Mouse (Mus musculus): Measurements from ENCODE around the gene Cbx5. TPM values are rescaled to one million over a fixed set of nuclear protein-coding genes. Genes with fewer than 3 reads are reported as not detected.

Gene Cbx5
- polyA plus RNA-seq, 1 experiment = 221 TPM

GRCm38 (mm10) chr15:103272419-103273279 lies 33.0 kb upstream of the Cbx5 start, which contains the start of gene Copz1:
TSS of gene Copz1 (plus strand) at chr15:103272714.
- H3K27ac ChIP-seq (ENCODE audit: insufficient read depth, low read depth, low read length) = peak within 1 kb of the TSS; percentile 57; the same call in 1 of the 2 replicates
- WGBS = under 1% methylated on average over 38 of the region's 38 CpGs

GRCm38 (mm10) chr15:103268903-103269302 lies 29.3 kb upstream of the Cbx5 start:
- no peaks in the 10 kb centered on the region for H3K4me1 ChIP-seq (ENCODE audit: control insufficient read depth, insufficient read depth, low read length)
- no peak overlapping the region for H3K4me3 ChIP-seq (ENCODE audit: insufficient read depth, low read depth, low read length)
- TF ChIP-seq CTCF (IDR thresholded peaks at IDR 0.05; ENCODE audit: insufficient read depth, low read depth, low read length) = no peak
- TF ChIP-seq POLR2A (IDR thresholded peaks at IDR 0.05; ENCODE audit: insufficient read depth, low read depth, low read length) = no peak
- 81% methylated on average over 4 of the region's 4 CpGs for WGBS
- no peak overlapping the region for H3K27ac ChIP-seq (ENCODE audit: insufficient read depth, low read depth, low read length)

More at GRCm38 (mm10) chr15:103272419-103273279, 33.0 kb upstream of the Cbx5 start, which contains the start of gene Copz1:
- H3K4me1 ChIP-seq (ENCODE audit: control insufficient read depth, insufficient read depth, low read length) = no peaks in the 10 kb centered on the region
- H3K4me3 ChIP-seq (ENCODE audit: insufficient read depth, low read depth, low read length) = peak within 1 kb of the TSS; percentile 86
- TF ChIP-seq CTCF (IDR thresholded peaks at IDR 0.05; ENCODE audit: insufficient read depth, low read depth, low read length) (no peak), POLR2A (IDR thresholded peaks at IDR 0.05; ENCODE audit: insufficient read depth, low read depth, low read length) (peak; percentile 65; the same call in 1 of the 2 replicates)

GRCm38 (mm10) chr15:103264794-103265193 lies 25.2 kb upstream of the Cbx5 start:
- Histone ChIP-seq H3K27ac (ENCODE audit: insufficient read depth, low read depth, low read length) (no peak overlapping the region), H3K4me3 (ENCODE audit: insufficient read depth, low read depth, low read length) (no peak overlapping the region), H3K4me1 (ENCODE audit: control insufficient read depth, insufficient read depth, low read length) (no peaks in the 10 kb centered on the region)
- WGBS = 92% methylated on average over 2 of the region's 2 CpGs
- no peak for TF ChIP-seq CTCF (IDR thresholded peaks at IDR 0.05; ENCODE audit: insufficient read depth, low read depth, low read length)
- TF ChIP-seq POLR2A (IDR thresholded peaks at IDR 0.05; ENCODE audit: insufficient read depth, low read depth, low read length) = no peak

- TF ChIP-seq POLR2A (IDR thresholded peaks at IDR 0.05; ENCODE audit: insufficient read depth, low read depth, low read length) (no peak), CTCF (IDR thresholded peaks at IDR 0.05; ENCODE audit: insufficient read depth, low read depth, low read length) (no peak)
- 63% methylated on average over 1 of the region's 1 CpGs for WGBS
Observed at GRCm38 (mm10) chr15:103259989-103260388, 20.4 kb upstream of the Cbx5 start.

GRCm38 (mm10) chr15:103259162-103259561 lies 19.5 kb upstream of the Cbx5 start:
- TF ChIP-seq CTCF (IDR thresholded peaks at IDR 0.05; ENCODE audit: insufficient read depth, low read depth, low read length) = no peak
- no peak for TF ChIP-seq POLR2A (IDR thresholded peaks at IDR 0.05; ENCODE audit: insufficient read depth, low read depth, low read length)
- 86% methylated on average over 5 of the region's 5 CpGs for WGBS
- Histone ChIP-seq H3K27ac (ENCODE audit: insufficient read depth, low read depth, low read length) (no peak overlapping the region), H3K4me3 (ENCODE audit: insufficient read depth, low read depth, low read length) (no peak overlapping the region), H3K4me1 (ENCODE audit: control insufficient read depth, insufficient read depth, low read length) (peaks cover 6% of the 10 kb centered on the region; the same call in 1 of the 2 replicates)

More at GRCm38 (mm10) chr15:103259989-103260388, 20.4 kb upstream of the Cbx5 start:
- no peak overlapping the region for H3K4me3 ChIP-seq (ENCODE audit: insufficient read depth, low read depth, low read length)
- peaks cover 4% of the 10 kb centered on the region; the same call in 1 of the 2 replicates for H3K4me1 ChIP-seq (ENCODE audit: control insufficient read depth, insufficient read depth, low read length)
- no peak overlapping the region for H3K27ac ChIP-seq (ENCODE audit: insufficient read depth, low read depth, low read length)

- Histone ChIP-seq H3K4me3 (ENCODE audit: insufficient read depth, low read depth, low read length) (no peak within 1 kb of the TSS), H3K4me1 (ENCODE audit: control insufficient read depth, insufficient read depth, low read length) (peaks cover 6% of the 10 kb centered on the region; the same call in 1 of the 2 replicates), H3K27ac (ENCODE audit: insufficient read depth, low read depth, low read length) (no peak within 1 kb of the TSS)
- WGBS = 23% methylated on average over 15 of the region's 15 CpGs
- TF ChIP-seq CTCF (IDR thresholded peaks at IDR 0.05; ENCODE audit: insufficient read depth, low read depth, low read length) (no peak), POLR2A (IDR thresholded peaks at IDR 0.05; ENCODE audit: insufficient read depth, low read depth, low read length) (no peak)
Observed at GRCm38 (mm10) chr15:103257790-103258728, 18.4 kb upstream of the Cbx5 start, which contains the start of gene Nfe2. TSS of gene Nfe2 (minus strand) at chr15:103258403.

- WGBS = 95% methylated on average over 6 of the region's 6 CpGs
- Histone ChIP-seq H3K4me3 (ENCODE audit: insufficient read depth, low read depth, low read length) (no peak overlapping the region), H3K4me1 (ENCODE audit: control insufficient read depth, insufficient read depth, low read length) (peaks cover 6% of the 10 kb centered on the region; the same call in 1 of the 2 replicates), H3K27ac (ENCODE audit: insufficient read depth, low read depth, low read length) (no peak overlapping the region)
- no peak for TF ChIP-seq POLR2A (IDR thresholded peaks at IDR 0.05; ENCODE audit: insufficient read depth, low read depth, low read length)
- TF ChIP-seq CTCF (IDR thresholded peaks at IDR 0.05; ENCODE audit: insufficient read depth, low read depth, low read length) = no peak
Observed at GRCm38 (mm10) chr15:103256210-103256986, 16.8 kb upstream of the Cbx5 start.

GRCm38 (mm10) chr15:103255169-103255568 lies 15.6 kb upstream of the Cbx5 start:
- TF ChIP-seq POLR2A (IDR thresholded peaks at IDR 0.05; ENCODE audit: insufficient read depth, low read depth, low read length) = no peak
- no peak for TF ChIP-seq CTCF (IDR thresholded peaks at IDR 0.05; ENCODE audit: insufficient read depth, low read depth, low read length)
- 2% methylated on average over 25 of the region's 25 CpGs for WGBS
- Histone ChIP-seq H3K4me1 (ENCODE audit: control insufficient read depth, insufficient read depth, low read length) (peaks cover 6% of the 10 kb centered on the region; the same call in 1 of the 2 replicates), H3K4me3 (ENCODE audit: insufficient read depth, low read depth, low read length) (peak overlapping the region; percentile 27), H3K27ac (ENCODE audit: insufficient read depth, low read depth, low read length) (no peak overlapping the region)

Data from olfactory bulb, adult 2 months (tissue).